Comparison of ENCODE assay signal across 21 mouse cellular contexts in the genomic region with DNA sequence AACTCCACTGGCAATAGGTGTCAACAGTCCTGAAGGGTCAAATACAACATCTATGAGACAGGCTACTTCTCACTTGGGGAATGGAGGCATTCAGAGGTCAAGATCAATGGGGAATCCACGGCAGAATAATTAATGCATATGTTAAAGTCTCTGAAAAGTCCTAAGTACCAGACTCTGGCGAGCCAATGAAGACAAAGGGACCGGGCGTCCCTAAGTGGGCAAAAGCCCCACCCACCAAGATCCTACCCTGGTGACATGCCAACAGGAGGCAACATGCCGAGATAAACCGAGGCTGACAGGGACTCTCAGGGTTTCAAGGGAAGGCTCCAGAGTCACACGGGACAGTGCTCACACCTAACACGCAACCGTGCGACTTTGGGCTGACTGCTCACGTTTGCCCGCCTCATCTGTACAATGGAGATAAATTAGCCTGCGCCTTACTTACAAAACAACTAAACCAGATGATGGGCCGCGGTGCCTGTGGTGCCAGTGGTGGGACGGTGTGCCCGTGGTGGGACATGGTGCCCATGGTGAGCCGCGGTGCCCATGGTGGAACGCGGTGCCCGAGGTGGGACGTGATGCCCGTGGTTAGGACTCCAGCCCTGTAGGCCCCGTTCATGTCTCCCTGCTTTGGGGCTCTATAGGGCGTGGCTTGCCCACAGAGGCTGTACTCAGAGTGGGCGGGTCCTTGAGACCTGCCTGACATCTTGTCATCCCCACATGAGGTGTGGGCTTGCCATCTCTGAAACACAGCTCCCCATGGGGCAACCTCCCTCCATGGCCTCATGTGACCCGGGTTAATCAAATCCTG. TPM values are rescaled to one million over a fixed set of nuclear protein-coding genes. Genes with fewer than 3 reads are reported as not detected.
DNase-seq lines count a peak whose midpoint lies in the region; ATAC-seq lines count a peak whose summit lies in the region.
"Had no signal": no experiment of that assay in that cellular context is flagged by ENCODE, and none has a peak within 500 bp of the region (broad histone marks: within the 10 kb centered on the region; RNA-seq: fewer than 3 reads in every experiment).

No protein-coding gene starts in this region.

- no peaks in the 10 kb centered on the region for H3K27me3 ChIP-seq in midbrain, embryonic 12.5 days
- H3K27me3 ChIP-seq in midbrain, embryonic 15.5 days (replicated peaks) = no peaks in the 10 kb centered on the region
- H3K27me3 ChIP-seq in intestine, embryonic 15.5 days (replicated peaks) = no peaks in the 10 kb centered on the region
- H3K27me3 ChIP-seq: embryonic facial prominence, embryonic 13.5 days; heart, embryonic 13.5 days had no signal

- no peak overlapping the region for H3K4me3 ChIP-seq in midbrain, embryonic 12.5 days
- no peak overlapping the region for H3K4me3 ChIP-seq in midbrain, embryonic 15.5 days
- H3K4me3 ChIP-seq in intestine, embryonic 15.5 days (replicated peaks) = no peak overlapping the region
- H3K4me3 ChIP-seq: embryonic facial prominence, embryonic 13.5 days; forebrain, embryonic 10.5 days; heart, embryonic 13.5 days had no signal

- H3K9me3 ChIP-seq in midbrain, embryonic 12.5 days = peaks cover 9% of the 10 kb centered on the region; the same call in 1 of the 2 replicates
- H3K9me3 ChIP-seq in midbrain, embryonic 15.5 days = no peaks in the 10 kb centered on the region
- H3K9me3 ChIP-seq in intestine, embryonic 15.5 days = no peaks in the 10 kb centered on the region
- H3K9me3 ChIP-seq: embryonic facial prominence, embryonic 13.5 days had no signal

- peaks cover 27% of the 10 kb centered on the region; the same call in 1 of the 2 replicates for H3K4me1 ChIP-seq in midbrain, embryonic 12.5 days
- peaks cover 17% of the 10 kb centered on the region for H3K4me1 ChIP-seq in midbrain, embryonic 15.5 days
- peaks cover 24% of the 10 kb centered on the region for H3K4me1 ChIP-seq in intestine, embryonic 15.5 days (replicated peaks)

- DNase-seq in cerebellum, adult 8-10 months = peak; percentile 35
- no peak for DNase-seq in cerebellum, adult 9-11 months
- DNase-seq in frontal cortex, postnatal 14 days (ENCODE audit: low spot score in 2 of 2) = no peak
- DNase-seq in adrenal gland, postnatal 10 days = no peak
- DNase-seq: adrenal gland, postnatal 25 days; heart, postnatal 10 days; kidney, adult 2 months; kidney, postnatal 4 days; liver; lung, adult 2 months; lung, postnatal 10 days had no signal

- no peak overlapping the region for H3K4me2 ChIP-seq in midbrain, embryonic 12.5 days (replicated peaks)
- H3K4me2 ChIP-seq in midbrain, embryonic 15.5 days = no peak overlapping the region
- no peak overlapping the region for H3K4me2 ChIP-seq in intestine, embryonic 15.5 days (replicated peaks)
- H3K4me2 ChIP-seq: embryonic facial prominence, embryonic 13.5 days; heart, embryonic 13.5 days; hindbrain, embryonic 14.5 days had no signal

- 93% methylated on average over 28 of the region's 28 CpGs for WGBS in midbrain, embryonic 12.5 days
- 92% methylated on average over 28 of the region's 28 CpGs for WGBS in midbrain, embryonic 15.5 days
- 91% methylated on average over 28 of the region's 28 CpGs for WGBS in intestine, embryonic 15.5 days

- H3K9ac ChIP-seq in midbrain, embryonic 12.5 days (replicated peaks) = peak overlapping the region; percentile 20; the same call in 1 of the 2 replicates
- H3K9ac ChIP-seq in midbrain, embryonic 15.5 days = no peak overlapping the region
- no peak overlapping the region for H3K9ac ChIP-seq in intestine, embryonic 15.5 days
- H3K9ac ChIP-seq: embryonic facial prominence, embryonic 13.5 days; heart, embryonic 13.5 days; hindbrain, embryonic 14.5 days; liver, embryonic 14.5 days had no signal

- peaks cover 16% of the 10 kb centered on the region for H3K36me3 ChIP-seq in midbrain, embryonic 12.5 days
- no peaks in the 10 kb centered on the region for H3K36me3 ChIP-seq in midbrain, embryonic 15.5 days (replicated peaks)
- 0 out of 2 replicates have a peak, but pooled peaks cover 3% of the 10 kb centered on the region for H3K36me3 ChIP-seq in intestine, embryonic 15.5 days
- H3K36me3 ChIP-seq: G1E had no signal

- no peak overlapping the region for H3K27ac ChIP-seq in midbrain, embryonic 12.5 days (replicated peaks)
- H3K27ac ChIP-seq in midbrain, embryonic 15.5 days = no peak overlapping the region
- H3K27ac ChIP-seq in intestine, embryonic 15.5 days = no peak overlapping the region
- H3K27ac ChIP-seq: embryonic facial prominence, embryonic 13.5 days; forebrain, embryonic 10.5 days; heart, embryonic 13.5 days; hindbrain, embryonic 14.5 days; liver, embryonic 14.5 days had no signal

- ATAC-seq in midbrain, embryonic 12.5 days (ENCODE audit: low FRiP score, low read depth) = no peak
- ATAC-seq in midbrain, embryonic 15.5 days (replicated peaks) = no peak
- ATAC-seq in intestine, embryonic 15.5 days = peak; percentile 45
- ATAC-seq: forebrain, embryonic 16.5 days had no signal

RNA-seq across cellular contexts. Expression of gene Arhgef10l, which starts 26.2 kb away (rescaled TPM):
- polyA plus RNA-seq in midbrain, embryonic 12.5 days (2016; fragmentation: Nextera tagmentation; extraction: Ambion mirVana) = 34.2 and 36.5 TPM in 2 replicates
- 30.7 and 31.5 TPM in 2 replicates for polyA plus RNA-seq in midbrain, embryonic 15.5 days (2015; fragmentation: Nextera tagmentation; extraction: Ambion mirVana)
- 15.3 and 16.2 TPM in 2 replicates for polyA plus RNA-seq in intestine, embryonic 15.5 days (2015; fragmentation: Nextera tagmentation; extraction: Ambion mirVana)
- 10 to 100 TPM; 17.5 to 25.7 TPM for total RNA-seq in adrenal gland, postnatal 10 days (2021)
